Mouse (Mus musculus) kidney, postnatal 4 days (tissue): ENCODE measurements around the gene Sirt5.

Source experiments
- DNase-seq, 2 experiments: peaks; one replicate each; pipeline ENCODE4 v3.0.0; 2021; ENCODE audit warnings: mixed read lengths in 2 of 2

The Sirt5 gene

GRCm38 (mm10) chr13:43364985-43365824 lies at the start of gene Sirt5:
Sirt5 (plus strand) TSS chr13:43365496.
- DNase-seq, result peak; percentile 95 to 96

GRCm38 (mm10) chr13:43317411-43317810 lies 47.9 kb upstream of the Sirt5 start:
- DNase-seq, result no peak

GRCm38 (mm10) chr13:43319396-43319795 lies 45.9 kb upstream of the Sirt5 start:
- DNase-seq, result no peak

DNA sequence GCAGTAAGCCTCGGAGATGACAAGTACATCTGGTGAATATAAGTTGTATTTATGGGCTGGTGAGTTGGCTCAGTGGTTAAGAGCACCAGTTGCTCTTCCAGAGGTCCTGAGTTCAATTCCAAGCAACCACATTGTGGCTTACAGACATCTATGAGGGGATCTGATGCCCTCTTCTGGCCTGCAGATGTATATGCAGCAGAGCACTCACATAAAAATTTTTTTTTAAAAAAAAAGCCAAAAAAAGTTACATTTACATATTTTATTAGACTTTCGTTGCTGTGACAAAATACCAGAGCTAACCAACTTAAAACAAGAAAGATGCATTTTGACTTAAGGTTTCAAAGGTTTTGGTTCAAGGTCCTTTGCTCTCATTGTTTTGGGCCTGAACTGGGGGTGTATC lies 43.8 kb upstream of the Sirt5 start:
- DNase-seq, result no peak

GRCm38 (mm10) chr13:43325427-43325826 lies 39.9 kb upstream of the Sirt5 start:
- no peak for DNase-seq

- DNase-seq, result no peak
These were observed 33.4 kb upstream of the Sirt5 start for GRCm38 (mm10) chr13:43331721-43332444.

- DNase-seq, result peak; percentile 21 to 34
These were observed 32.7 kb upstream of the Sirt5 start for GRCm38 (mm10) chr13:43332591-43332990.

GRCm38 (mm10) chr13:43336425-43337221 lies 28.7 kb upstream of the Sirt5 start:
- peak in 1 of 2 experiments; percentile 39 for DNase-seq

DNA sequence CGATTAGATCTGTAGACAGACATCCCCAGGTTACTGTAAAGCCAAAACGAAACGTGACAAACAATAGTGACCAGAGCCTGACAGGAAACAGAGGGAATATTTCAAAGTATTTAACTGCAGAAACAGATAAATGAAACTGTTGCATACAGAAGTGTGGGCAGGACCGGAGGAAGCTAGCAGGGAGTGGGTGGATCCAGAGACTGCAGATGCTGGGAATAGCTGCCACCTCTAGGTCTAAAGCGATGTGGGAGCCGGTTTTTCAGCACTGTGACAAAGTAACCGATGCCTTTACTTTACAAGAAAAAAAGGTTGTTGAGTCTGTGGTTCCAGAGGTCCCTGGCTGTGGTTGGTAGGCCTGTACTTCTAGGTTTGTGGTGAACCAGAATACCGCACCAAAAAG lies 27.3 kb upstream of the Sirt5 start:
- no peak for DNase-seq

GRCm38 (mm10) chr13:43338632-43339031 lies 26.7 kb upstream of the Sirt5 start:
- DNase-seq, result peak; percentile 29 to 43

DNA sequence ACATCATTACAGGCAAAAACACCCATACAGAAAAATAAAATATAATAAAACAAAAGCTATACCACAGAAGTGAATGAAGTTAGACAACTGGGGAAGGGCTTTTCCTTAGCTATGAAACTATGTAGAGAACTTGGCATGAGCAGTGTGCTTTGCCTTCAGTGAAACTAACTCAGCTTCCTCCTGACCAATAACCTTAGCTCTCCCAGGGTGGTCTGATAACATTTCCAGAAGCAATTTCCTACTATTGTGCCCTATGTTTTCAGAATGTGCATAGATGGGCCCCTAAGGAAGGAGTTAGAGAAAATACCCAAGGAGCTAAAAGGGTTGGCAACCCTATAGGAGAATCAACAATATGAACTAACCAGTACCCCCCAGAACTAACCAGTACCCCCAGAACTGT lies 18.5 kb upstream of the Sirt5 start:
- DNase-seq, result no peak

- DNase-seq, result no peak
These were observed 15.9 kb upstream of the Sirt5 start for GRCm38 (mm10) chr13:43349376-43349775.

- DNase-seq, result no peak
These were observed 14.7 kb upstream of the Sirt5 start for GRCm38 (mm10) chr13:43350489-43351169.

DNA sequence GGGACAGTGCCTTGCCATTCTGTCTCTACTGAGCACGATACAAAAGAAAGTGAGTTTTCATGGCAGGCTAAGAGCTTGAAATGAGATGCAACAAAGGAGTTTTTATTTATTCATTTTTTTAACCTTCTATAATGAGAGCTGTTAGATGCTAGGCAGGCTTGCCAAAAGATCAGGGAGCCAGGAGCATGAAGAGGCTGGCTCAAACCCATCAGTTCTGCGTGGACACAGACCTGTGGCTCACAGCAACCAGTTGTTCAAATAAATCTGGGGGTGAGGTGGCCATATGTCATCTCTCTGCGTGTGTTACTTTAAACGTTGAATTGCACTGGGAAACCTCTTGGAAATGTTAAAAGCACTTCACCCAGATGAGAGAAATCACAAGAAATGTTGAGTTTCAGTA lies 11.9 kb upstream of the Sirt5 start:
- no peak for DNase-seq

- no peak for DNase-seq
These were observed 10.9 kb upstream of the Sirt5 start for GRCm38 (mm10) chr13:43354362-43354761.

DNA sequence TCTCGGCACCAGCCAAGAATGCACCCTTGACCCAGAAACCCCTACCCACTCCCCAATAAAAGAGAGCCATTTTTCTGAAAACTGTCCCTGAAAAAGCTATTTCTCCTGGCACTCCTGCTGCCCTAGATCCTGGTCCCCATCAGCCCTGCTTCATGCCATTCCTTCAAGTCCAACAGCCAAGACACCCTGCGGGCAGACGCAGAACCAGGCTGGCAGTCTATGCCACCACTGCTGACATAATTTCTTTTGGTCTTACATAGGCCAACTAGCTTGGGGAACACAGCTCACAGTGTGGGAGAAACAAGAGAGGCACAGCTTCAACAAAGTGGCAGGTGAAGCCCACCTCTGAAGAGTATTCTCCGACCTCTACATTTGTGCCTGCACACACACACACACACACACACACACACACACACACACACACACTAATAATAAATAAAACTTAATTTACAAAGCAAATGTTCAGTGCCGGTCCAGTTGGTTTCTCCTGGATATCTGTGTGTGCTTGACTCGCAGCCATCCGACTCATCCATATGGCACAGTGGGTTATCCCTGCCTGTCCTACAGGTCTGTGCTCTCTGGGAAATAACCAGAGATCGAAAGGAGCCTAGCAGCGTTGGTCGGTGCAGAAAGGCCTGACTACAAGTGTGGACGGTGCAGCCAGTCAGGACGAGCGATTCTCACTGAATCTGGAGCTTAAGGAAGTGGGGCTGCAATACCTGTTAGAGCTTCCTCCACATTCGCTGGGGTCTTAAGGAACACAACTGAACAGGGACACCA lies 8.8 kb upstream of the Sirt5 start:
- DNase-seq, result no peak

DNA sequence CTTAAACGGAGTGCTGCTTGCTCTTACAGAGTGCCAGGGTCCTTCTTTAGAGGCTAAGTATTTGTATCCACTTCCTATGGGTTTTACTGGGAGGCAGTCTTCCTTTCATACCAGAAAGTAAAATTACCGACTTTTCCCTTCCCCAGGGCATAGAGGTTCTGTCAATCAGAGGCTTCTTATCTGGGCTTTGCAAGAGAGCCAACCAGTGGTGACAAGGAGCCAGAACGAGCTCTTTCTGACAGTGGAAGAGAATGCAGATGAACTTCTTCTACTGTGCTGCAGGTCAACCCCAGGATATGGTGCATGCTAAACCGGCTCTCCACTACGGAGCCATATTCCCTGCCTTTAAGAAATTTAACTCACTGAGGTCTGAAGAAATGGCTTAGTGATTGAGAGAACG lies 4.8 kb upstream of the Sirt5 start:
- no peak for DNase-seq

DNA sequence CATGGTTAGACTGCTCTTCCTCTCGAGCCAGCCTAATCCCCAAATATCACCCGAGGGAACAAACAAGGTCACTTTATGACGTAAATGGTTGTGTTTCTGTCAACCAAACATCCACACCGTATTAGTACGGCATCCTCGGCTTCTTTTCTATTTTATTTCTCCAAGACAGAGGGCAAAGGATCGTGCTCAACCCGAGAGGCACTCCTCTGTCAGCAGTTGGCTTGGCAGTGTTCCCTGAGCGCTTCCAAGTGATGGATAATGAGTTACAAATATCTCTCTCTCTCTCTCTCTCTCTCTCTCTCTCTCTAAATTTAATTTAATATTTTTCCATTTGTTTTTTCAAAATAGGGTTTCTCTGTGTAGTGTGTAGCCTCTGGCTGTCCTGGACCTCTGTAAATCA lies 2.9 kb upstream of the Sirt5 start:
- peak in 1 of 2 experiments; percentile 45 for DNase-seq

DNA sequence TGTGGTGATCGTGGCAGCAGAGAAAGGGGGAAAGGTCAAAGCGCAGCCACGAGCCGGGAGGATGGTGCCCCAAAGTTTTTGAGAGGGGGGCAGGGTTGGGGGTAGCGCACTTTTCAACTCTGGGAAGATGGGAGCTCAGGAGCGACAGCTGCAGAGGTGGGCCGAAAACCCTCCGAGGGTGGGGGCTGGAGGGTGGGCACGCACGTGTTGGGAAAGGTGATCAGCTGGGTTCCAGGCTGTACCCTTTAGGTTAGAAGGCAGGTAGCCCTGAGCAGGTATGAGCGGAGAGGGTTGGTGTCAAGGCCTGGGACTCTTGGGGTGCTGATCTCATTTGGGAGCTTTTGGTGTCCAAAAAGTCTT lies 509 bp downstream of the Sirt5 start:
- DNase-seq, result no peak

DNA sequence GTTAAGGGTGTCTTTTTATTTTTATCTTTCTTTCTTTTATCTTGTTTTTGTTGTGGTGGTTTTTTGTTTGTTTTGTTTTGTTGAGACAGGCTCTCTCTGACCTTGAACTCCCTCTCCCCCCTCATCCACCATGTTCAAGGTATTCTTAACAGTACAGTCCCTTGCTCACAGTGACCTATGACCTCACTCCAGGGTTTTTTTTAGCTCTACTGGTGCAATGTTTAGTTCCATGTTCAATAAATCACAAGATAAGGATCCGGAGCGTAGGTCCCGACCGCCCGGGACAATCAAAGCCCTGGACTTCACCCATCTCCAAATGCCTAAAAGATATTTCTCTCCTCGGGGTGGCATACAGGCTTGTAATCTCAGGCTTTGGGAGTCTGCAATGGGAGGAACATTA lies 4.8 kb downstream of the Sirt5 start:
- no peak for DNase-seq

GRCm38 (mm10) chr13:43372892-43373291 lies 7.6 kb downstream of the Sirt5 start:
- DNase-seq, result no peak

- no peak for DNase-seq
These were observed 8.9 kb downstream of the Sirt5 start for GRCm38 (mm10) chr13:43374205-43374604.
